In the genomic region with DNA sequence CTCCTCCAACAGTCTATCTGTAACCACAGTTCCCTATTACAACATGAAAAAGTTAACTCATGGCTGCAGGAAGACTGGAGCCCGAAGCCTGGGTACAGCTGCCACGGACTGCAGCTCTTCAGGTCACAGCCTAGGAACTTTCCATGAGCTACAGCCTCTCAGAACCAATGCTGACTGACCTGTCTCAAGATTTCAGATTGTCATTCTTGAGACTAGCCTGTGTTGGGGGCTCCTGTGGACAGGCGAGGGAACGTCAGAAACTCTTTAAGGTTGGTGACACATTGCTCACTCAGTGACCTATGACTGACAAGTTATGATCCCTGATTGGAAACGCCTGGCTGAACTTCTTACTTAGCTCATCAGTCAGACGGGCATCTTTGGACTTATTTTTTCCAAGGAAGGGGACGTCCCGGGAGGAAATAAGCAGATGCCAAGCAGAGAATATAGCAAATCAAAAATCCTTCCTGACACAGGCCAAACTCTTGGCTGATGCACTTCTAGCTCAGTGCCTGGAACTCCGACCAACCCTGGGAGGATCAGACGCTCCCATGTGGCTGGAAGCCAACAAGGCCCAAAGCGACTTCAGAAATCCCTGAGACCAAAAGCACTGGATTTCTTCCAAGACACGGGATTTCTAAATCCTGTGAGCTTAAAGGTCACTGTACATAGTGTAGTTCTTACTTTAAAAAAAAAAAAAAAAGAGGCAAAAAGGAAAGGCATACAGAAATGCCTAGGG, we compare ENCODE assay signal across 8 mouse cellular contexts.
A peak's percentile ranks its signal among the peaks of the same experiment; 100 is the strongest.
DNase-seq lines count a peak whose midpoint lies in the region; ATAC-seq and TF ChIP-seq lines count a peak whose summit lies in the region.

No protein-coding gene starts in this region.

- ATAC-seq in hindbrain, embryonic 14.5 days (ENCODE audit: low FRiP score) = no peak
- ATAC-seq in hindbrain, embryonic 11.5 days (ENCODE audit: low FRiP score) = no peak
- no peak for ATAC-seq in heart, embryonic 11.5 days (replicated peaks; ENCODE audit: insufficient number of reproducible peaks, low FRiP score, low TSS enrichment)
- ATAC-seq in stomach, postnatal 0 days (ENCODE audit: low FRiP score, low TSS enrichment) = no peak
- ATAC-seq in midbrain, embryonic 13.5 days = no peak

- H3K36me3 ChIP-seq in hindbrain, embryonic 14.5 days (replicated peaks; ENCODE audit: control insufficient read depth, insufficient read depth) = no peaks in the 10 kb centered on the region
- H3K36me3 ChIP-seq in hindbrain, embryonic 11.5 days (ENCODE audit: control insufficient read depth, insufficient read depth, low read length) = no peaks in the 10 kb centered on the region
- no peaks in the 10 kb centered on the region for H3K36me3 ChIP-seq in heart, embryonic 11.5 days (ENCODE audit: control insufficient read depth, insufficient read depth, low read length)
- H3K36me3 ChIP-seq in stomach, postnatal 0 days (ENCODE audit: control insufficient read depth, insufficient read depth, low read length) = no peaks in the 10 kb centered on the region
- peaks cover 4% of the 10 kb centered on the region; the same call in 1 of the 2 replicates for H3K36me3 ChIP-seq in midbrain, embryonic 13.5 days

- peak overlapping the region; percentile 34 for H3K27ac ChIP-seq in hindbrain, embryonic 14.5 days
- no peak overlapping the region for H3K27ac ChIP-seq in hindbrain, embryonic 11.5 days (ENCODE audit: low read depth, low read length)
- peak overlapping the region; percentile 76 for H3K27ac ChIP-seq in heart, embryonic 11.5 days (ENCODE audit: low read depth, low read length)
- peak overlapping the region; percentile 63; the same call in 1 of the 2 replicates for H3K27ac ChIP-seq in stomach, postnatal 0 days (replicated peaks)
- H3K27ac ChIP-seq in midbrain, embryonic 13.5 days = no peak overlapping the region

- no peaks in the 10 kb centered on the region for H3K27me3 ChIP-seq in hindbrain, embryonic 14.5 days (ENCODE audit: control insufficient read depth, insufficient read depth, low read length)
- H3K27me3 ChIP-seq in hindbrain, embryonic 11.5 days (ENCODE audit: control insufficient read depth, insufficient read depth, low read length) = no peaks in the 10 kb centered on the region
- no peaks in the 10 kb centered on the region for H3K27me3 ChIP-seq in heart, embryonic 11.5 days (ENCODE audit: control insufficient read depth, insufficient read depth, low read length)
- no peaks in the 10 kb centered on the region for H3K27me3 ChIP-seq in stomach, postnatal 0 days (ENCODE audit: control insufficient read depth, insufficient read depth, low read length)
- no peaks in the 10 kb centered on the region for H3K27me3 ChIP-seq in midbrain, embryonic 13.5 days

- H3K4me3 ChIP-seq in hindbrain, embryonic 14.5 days (replicated peaks; ENCODE audit: low read length) = no peak overlapping the region
- no peak overlapping the region for H3K4me3 ChIP-seq in hindbrain, embryonic 11.5 days (ENCODE audit: low read depth, low read length)
- H3K4me3 ChIP-seq in heart, embryonic 11.5 days (ENCODE audit: low read depth, low read length) = no peak overlapping the region
- H3K4me3 ChIP-seq in stomach, postnatal 0 days (ENCODE audit: low read depth, low read length) = no peak overlapping the region
- H3K4me3 ChIP-seq in midbrain, embryonic 13.5 days (replicated peaks) = no peak overlapping the region

- peaks cover 24% of the 10 kb centered on the region for H3K4me1 ChIP-seq in hindbrain, embryonic 14.5 days (replicated peaks; ENCODE audit: control insufficient read depth, insufficient read depth, low read length)
- 0 out of 2 replicates have a peak, but pooled peaks cover 3% of the 10 kb centered on the region for H3K4me1 ChIP-seq in hindbrain, embryonic 11.5 days (replicated peaks; ENCODE audit: control insufficient read depth, insufficient read depth, low read length)
- H3K4me1 ChIP-seq in heart, embryonic 11.5 days (ENCODE audit: control insufficient read depth, insufficient read depth, low read length) = peaks cover 71% of the 10 kb centered on the region
- H3K4me1 ChIP-seq in stomach, postnatal 0 days (replicated peaks; ENCODE audit: control insufficient read depth, insufficient read depth) = peaks cover 16% of the 10 kb centered on the region; the same call in 1 of the 2 replicates
- H3K4me1 ChIP-seq in midbrain, embryonic 13.5 days (replicated peaks) = peaks cover 19% of the 10 kb centered on the region

- peak; percentile 42 for DNase-seq in hindbrain, embryonic 14.5 days (ENCODE audit: low spot score)
- no peak for DNase-seq in hindbrain, embryonic 11.5 days (ENCODE audit: low spot score)
- DNase-seq in adrenal gland, postnatal 14 days = peak; percentile 80
- peak; percentile 85 for DNase-seq in kidney, postnatal 10 days
- peak; percentile 25 for DNase-seq in stomach, postnatal 0 days (ENCODE audit: low spot score)
- DNase-seq in left cerebral cortex, postnatal 36 days (ENCODE audit: low spot score in 2 of 2) = no peak

- H3K4me2 ChIP-seq in hindbrain, embryonic 14.5 days (replicated peaks) = no peak overlapping the region
- no peak overlapping the region for H3K4me2 ChIP-seq in hindbrain, embryonic 11.5 days (replicated peaks; ENCODE audit: low read depth, low read length)
- no peak overlapping the region for H3K4me2 ChIP-seq in heart, embryonic 11.5 days
- H3K4me2 ChIP-seq in stomach, postnatal 0 days (replicated peaks; ENCODE audit: low read depth) = no peak overlapping the region
- no peak overlapping the region for H3K4me2 ChIP-seq in midbrain, embryonic 13.5 days (replicated peaks)

- no peak for TF ChIP-seq EP300 in stomach, postnatal 0 days (optimal IDR thresholded peaks at IDR 0.05)

- H3K9me3 ChIP-seq in hindbrain, embryonic 14.5 days (ENCODE audit: control insufficient read depth, low read length) = no peaks in the 10 kb centered on the region
- no peaks in the 10 kb centered on the region for H3K9me3 ChIP-seq in hindbrain, embryonic 11.5 days (ENCODE audit: control insufficient read depth, low read length)
- H3K9me3 ChIP-seq in heart, embryonic 11.5 days (replicated peaks; ENCODE audit: control insufficient read depth, low read length) = no peaks in the 10 kb centered on the region
- no peaks in the 10 kb centered on the region for H3K9me3 ChIP-seq in stomach, postnatal 0 days (ENCODE audit: control insufficient read depth, low read length)
- H3K9me3 ChIP-seq in midbrain, embryonic 13.5 days = no peaks in the 10 kb centered on the region

- 70% methylated on average over 12 of the region's 12 CpGs for WGBS in hindbrain, embryonic 14.5 days
- 81% methylated on average over 12 of the region's 12 CpGs for WGBS in hindbrain, embryonic 11.5 days
- WGBS in heart, embryonic 11.5 days (ENCODE audit: insufficient replicate concordance) = 54% methylated on average over 12 of the region's 12 CpGs
- WGBS in stomach, postnatal 0 days = 34% methylated on average over 12 of the region's 12 CpGs
- WGBS in midbrain, embryonic 13.5 days = 80% methylated on average over 12 of the region's 12 CpGs

- no peak for TF ChIP-seq CTCF in stomach, postnatal 0 days (IDR thresholded peaks at IDR 0.05; ENCODE audit: low read depth)

- intact Hi-C loops in left cerebral cortex, postnatal 36 days (cut with DNase I) = no loop called here

- no peak overlapping the region for H3K9ac ChIP-seq in hindbrain, embryonic 14.5 days
- no peak overlapping the region for H3K9ac ChIP-seq in hindbrain, embryonic 11.5 days (ENCODE audit: low read depth, low read length)
- no peak overlapping the region for H3K9ac ChIP-seq in heart, embryonic 11.5 days (ENCODE audit: low read depth, low read length)
- no peak overlapping the region for H3K9ac ChIP-seq in stomach, postnatal 0 days (ENCODE audit: low read length)
- H3K9ac ChIP-seq in midbrain, embryonic 13.5 days (replicated peaks) = no peak overlapping the region

Comparison
In these comparisons a context has a peak if more than half of its experiments do, and no peak if none do; other contexts are left out.
1. DNase-seq: peak in hindbrain, embryonic 14.5 days (single experiment), adrenal gland, postnatal 14 days (single experiment), kidney, postnatal 10 days (single experiment) and stomach, postnatal 0 days (single experiment); none in hindbrain, embryonic 11.5 days (single experiment) and left cerebral cortex, postnatal 36 days (0 of 2).
2. H3K27ac ChIP-seq: peak in hindbrain, embryonic 14.5 days (single experiment), heart, embryonic 11.5 days (single experiment) and stomach, postnatal 0 days (single experiment); none in hindbrain, embryonic 11.5 days (single experiment) and midbrain, embryonic 13.5 days (single experiment).